Mouse (Mus musculus): ENCODE data around the gene Enkd1. TPM values are rescaled to one million over a fixed set of nuclear protein-coding genes. Genes with fewer than 3 reads are reported as not detected.

The Enkd1 gene
- polyA plus RNA-seq, 1 experiment from 2014 or later = 31.2 TPM

DNA sequence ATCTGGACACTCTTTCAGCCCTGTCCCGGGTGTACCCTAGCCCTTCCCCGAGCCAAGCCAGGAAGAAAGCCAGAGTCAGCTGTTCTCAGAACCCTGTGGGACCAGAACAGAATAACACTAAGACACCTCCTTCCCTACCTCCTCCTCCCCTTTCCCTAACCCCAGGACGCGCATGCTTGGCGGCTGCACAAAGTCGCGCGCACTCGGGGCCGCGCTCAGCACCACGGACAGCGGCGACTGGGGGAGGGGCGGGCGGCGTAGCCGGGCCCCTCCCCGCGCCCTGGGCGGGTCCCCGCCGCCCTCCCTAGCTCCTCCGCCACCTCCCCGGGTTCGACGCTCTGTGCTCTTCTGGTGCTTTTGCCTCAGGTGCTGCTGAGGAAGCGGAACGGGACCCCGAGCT, 14.4 kb downstream of the Enkd1 start:
- Histone ChIP-seq H3K4me1 (ENCODE audit: control insufficient read depth, insufficient read depth, low read length) (peaks cover 8% of the 10 kb centered on the region), H3K4me3 (ENCODE audit: low read depth, low read length) (peak overlapping the region; percentile 31), H3K27me3 (ENCODE audit: control insufficient read depth, insufficient read depth, low read length) (no peaks in the 10 kb centered on the region), H3K9me3 (replicated peaks; ENCODE audit: control insufficient read depth, low read length) (no peaks in the 10 kb centered on the region), H3K9ac (replicated peaks; ENCODE audit: low read length) (peak overlapping the region; percentile 44), H3K27ac (replicated peaks; ENCODE audit: low read depth, low read length) (no peak overlapping the region), H3K4me2 (ENCODE audit: low read depth, low read length) (peak overlapping the region; percentile 91), H3K36me3 (replicated peaks; ENCODE audit: control insufficient read depth, insufficient read depth, low read depth, low read length) (no peaks in the 10 kb centered on the region; the same call in none of the 2 replicates)
- 2% methylated on average over 30 of the region's 30 CpGs for WGBS
- ATAC-seq (replicated peaks; ENCODE audit: insufficient number of reproducible peaks, low FRiP score, low TSS enrichment, low read depth) (peak; percentile 27; the same call in 1 of the 2 replicates), DNase-seq (ENCODE audit: low spot score) (peak; percentile 72)

DNA sequence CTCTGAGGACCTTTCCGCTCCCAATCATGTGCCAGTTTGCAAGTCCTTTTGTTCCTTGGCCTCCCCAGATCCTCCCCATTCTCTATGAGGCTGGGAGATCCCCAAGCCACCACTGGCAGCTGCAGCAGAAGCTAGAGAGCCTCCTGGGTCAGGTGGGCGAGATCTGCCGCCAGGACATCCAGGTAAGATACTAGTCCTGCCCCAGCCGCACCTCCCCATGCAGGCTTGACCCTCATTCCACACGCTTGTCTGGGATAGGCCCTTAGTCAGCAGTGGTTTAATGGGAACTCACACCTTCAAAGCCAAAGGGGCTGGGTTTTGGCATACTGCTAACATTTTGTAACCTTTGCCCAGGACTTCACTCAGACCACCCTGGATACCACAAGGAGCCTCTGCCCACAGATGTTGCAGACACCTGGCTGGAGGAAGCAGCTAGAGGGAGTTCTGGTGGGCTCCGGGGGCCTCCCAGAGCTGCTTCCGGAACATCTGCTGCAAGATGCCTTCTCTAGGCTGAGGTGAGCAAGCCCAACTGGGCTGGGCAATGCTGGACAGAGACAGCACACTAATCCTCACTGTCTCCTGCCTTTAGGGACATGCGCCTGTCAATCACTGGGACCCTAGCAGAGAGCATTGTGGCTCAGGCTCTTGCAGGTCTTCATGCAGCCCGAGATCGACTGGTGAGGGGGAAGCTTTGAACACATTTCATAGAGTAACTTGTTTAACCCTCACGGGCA, 15.4 kb downstream of the Enkd1 start:
- no peaks in the 10 kb centered on the region for H3K9me3 ChIP-seq (replicated peaks; ENCODE audit: control insufficient read depth, low read length)
- WGBS = 89% methylated on average over 11 of the region's 11 CpGs
- no peaks in the 10 kb centered on the region for H3K27me3 ChIP-seq (ENCODE audit: control insufficient read depth, insufficient read depth, low read length)
- DNase-seq (ENCODE audit: low spot score) = no peak
- no peak overlapping the region for H3K27ac ChIP-seq (replicated peaks; ENCODE audit: low read depth, low read length)
- no peaks in the 10 kb centered on the region; the same call in none of the 2 replicates for H3K36me3 ChIP-seq (replicated peaks; ENCODE audit: control insufficient read depth, insufficient read depth, low read depth, low read length)
- ATAC-seq (replicated peaks; ENCODE audit: insufficient number of reproducible peaks, low FRiP score, low TSS enrichment, low read depth) = no peak
- H3K4me3 ChIP-seq (ENCODE audit: low read depth, low read length) = no peak overlapping the region
- no peak overlapping the region for H3K9ac ChIP-seq (replicated peaks; ENCODE audit: low read length)
- H3K4me1 ChIP-seq (ENCODE audit: control insufficient read depth, insufficient read depth, low read length) = peaks cover 8% of the 10 kb centered on the region
- no peak overlapping the region for H3K4me2 ChIP-seq (ENCODE audit: low read depth, low read length)

DNA sequence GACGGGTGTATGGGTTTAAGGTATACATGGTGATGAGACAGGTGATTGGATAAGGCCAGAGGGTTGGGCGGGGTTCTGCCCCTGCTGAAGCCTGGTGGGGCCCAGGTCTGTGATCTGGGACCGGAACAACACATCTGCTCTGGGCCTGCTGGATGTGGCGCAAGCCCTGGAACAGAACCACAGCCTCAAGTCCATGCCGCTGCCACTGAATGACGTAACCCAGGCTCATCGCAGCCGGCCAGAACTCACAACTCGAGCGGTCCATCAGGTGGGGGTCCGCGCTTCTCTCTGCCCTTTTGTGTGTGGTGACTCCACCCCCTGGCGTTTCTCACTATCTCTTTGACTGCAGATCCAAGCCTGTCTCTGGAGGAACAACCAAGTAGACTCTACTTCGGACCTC, 17.0 kb downstream of the Enkd1 start:
- no peak overlapping the region for H3K4me3 ChIP-seq (ENCODE audit: low read depth, low read length)
- no peak overlapping the region for H3K4me2 ChIP-seq (ENCODE audit: low read depth, low read length)
- no peaks in the 10 kb centered on the region; the same call in 1 of the 2 replicates for H3K36me3 ChIP-seq (replicated peaks; ENCODE audit: control insufficient read depth, insufficient read depth, low read depth, low read length)
- WGBS = 83% methylated on average over 14 of the region's 14 CpGs
- no peaks in the 10 kb centered on the region for H3K9me3 ChIP-seq (replicated peaks; ENCODE audit: control insufficient read depth, low read length)
- no peak for ATAC-seq (replicated peaks; ENCODE audit: insufficient number of reproducible peaks, low FRiP score, low TSS enrichment, low read depth)
- H3K27ac ChIP-seq (replicated peaks; ENCODE audit: low read depth, low read length) = no peak overlapping the region
- H3K9ac ChIP-seq (replicated peaks; ENCODE audit: low read length) = no peak overlapping the region
- DNase-seq (ENCODE audit: low spot score) = no peak
- H3K4me1 ChIP-seq (ENCODE audit: control insufficient read depth, insufficient read depth, low read length) = peaks cover 8% of the 10 kb centered on the region
- no peaks in the 10 kb centered on the region for H3K27me3 ChIP-seq (ENCODE audit: control insufficient read depth, insufficient read depth, low read length)

DNA sequence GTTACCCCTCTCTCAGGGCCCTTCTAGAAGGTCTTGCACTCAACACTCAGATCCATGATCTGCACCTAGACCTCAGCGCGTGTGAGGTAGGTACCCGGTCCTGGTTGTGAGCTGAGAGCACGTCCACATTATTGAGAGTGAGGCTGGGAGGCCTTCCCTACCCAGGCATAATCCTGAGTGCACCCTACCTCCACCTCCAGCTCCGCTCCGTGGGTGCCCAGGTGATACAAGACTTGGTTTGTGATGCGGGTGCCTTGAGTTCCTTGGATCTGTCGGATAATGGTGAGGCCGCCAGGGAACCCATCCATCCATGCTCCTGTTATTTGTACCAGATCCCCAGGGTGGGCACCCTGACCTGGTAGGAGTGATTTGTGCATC, 18.0 kb downstream of the Enkd1 start:
- H3K36me3 ChIP-seq (replicated peaks; ENCODE audit: control insufficient read depth, insufficient read depth, low read depth, low read length) = no peaks in the 10 kb centered on the region; the same call in 1 of the 2 replicates
- no peak overlapping the region for H3K4me3 ChIP-seq (ENCODE audit: low read depth, low read length)
- 93% methylated on average over 9 of the region's 9 CpGs for WGBS
- H3K4me2 ChIP-seq (ENCODE audit: low read depth, low read length) = no peak overlapping the region
- H3K4me1 ChIP-seq (ENCODE audit: control insufficient read depth, insufficient read depth, low read length) = peaks cover 8% of the 10 kb centered on the region
- H3K27ac ChIP-seq (replicated peaks; ENCODE audit: low read depth, low read length) = no peak overlapping the region
- no peaks in the 10 kb centered on the region for H3K9me3 ChIP-seq (replicated peaks; ENCODE audit: control insufficient read depth, low read length)
- H3K27me3 ChIP-seq (ENCODE audit: control insufficient read depth, insufficient read depth, low read length) = no peaks in the 10 kb centered on the region
- ATAC-seq (replicated peaks; ENCODE audit: insufficient number of reproducible peaks, low FRiP score, low TSS enrichment, low read depth) (no peak), DNase-seq (ENCODE audit: low spot score) (no peak)
- no peak overlapping the region for H3K9ac ChIP-seq (replicated peaks; ENCODE audit: low read length)

DNA sequence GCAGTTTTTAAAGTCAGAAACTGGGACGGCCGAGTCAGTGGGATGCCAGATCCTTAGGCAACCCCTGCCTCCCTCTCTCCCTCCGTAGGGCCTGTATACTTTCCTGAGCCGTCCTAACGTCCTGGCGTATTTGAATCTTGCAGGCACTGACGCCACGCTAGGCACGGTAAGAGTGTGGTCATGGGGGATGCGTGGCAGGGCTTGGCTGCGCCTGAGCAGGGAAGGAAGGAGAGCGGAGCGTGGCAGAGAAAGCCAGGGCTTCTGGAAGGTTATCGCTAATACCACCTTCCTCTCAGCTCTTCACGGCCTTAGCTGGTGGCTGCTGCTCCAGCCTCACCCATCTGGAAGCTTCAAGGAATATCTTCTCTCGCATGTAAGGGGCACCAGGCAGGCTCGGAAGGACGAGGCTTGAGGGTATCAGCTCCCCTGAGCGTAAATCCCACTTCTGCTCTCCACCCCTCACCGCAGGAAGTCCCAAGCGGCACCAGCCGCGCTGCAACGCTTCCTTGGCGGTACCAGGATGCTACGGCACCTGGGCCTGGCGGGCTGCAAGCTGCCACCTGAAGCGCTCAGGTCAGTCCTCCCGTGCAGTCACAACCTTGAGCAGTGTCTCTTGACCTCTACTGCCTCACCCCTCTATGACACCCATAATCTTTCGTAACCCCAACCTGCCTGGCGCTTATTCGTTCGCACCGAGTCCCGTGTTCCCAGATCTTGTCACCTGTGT, 18.6 kb downstream of the Enkd1 start:
- WGBS = 56% methylated on average over 35 of the region's 35 CpGs
- ATAC-seq (replicated peaks; ENCODE audit: insufficient number of reproducible peaks, low FRiP score, low TSS enrichment, low read depth) = no peak
- no peaks in the 10 kb centered on the region for H3K9me3 ChIP-seq (replicated peaks; ENCODE audit: control insufficient read depth, low read length)

DNA sequence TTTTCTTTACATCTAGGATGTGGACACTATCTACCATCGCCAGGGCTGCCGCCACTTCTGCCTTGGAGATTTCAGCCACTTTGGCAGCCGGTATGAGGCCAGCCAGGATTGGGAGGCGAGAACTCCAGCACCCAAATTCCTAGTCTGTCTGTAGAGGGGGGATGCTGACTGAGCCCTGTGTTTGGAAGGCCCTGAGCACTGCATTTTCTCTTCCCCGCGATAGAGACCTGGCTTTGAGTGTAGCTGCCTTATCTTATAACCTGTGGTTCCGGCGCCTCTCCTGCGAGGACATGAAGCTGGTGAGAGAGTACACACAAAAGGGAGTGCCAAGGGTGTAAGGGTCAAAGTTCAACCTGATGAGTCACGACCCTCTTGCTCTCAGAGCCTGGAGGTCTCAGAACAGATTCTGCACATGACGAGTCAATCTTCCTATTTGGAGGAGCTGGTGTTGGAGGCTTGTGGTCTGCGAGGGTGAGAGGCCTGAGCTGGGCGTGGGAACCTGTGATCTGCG, 19.7 kb downstream of the Enkd1 start:
- no peak for ATAC-seq (replicated peaks; ENCODE audit: insufficient number of reproducible peaks, low FRiP score, low TSS enrichment, low read depth)
- 69% methylated on average over 14 of the region's 14 CpGs for WGBS
- Histone ChIP-seq H3K4me2 (ENCODE audit: low read depth, low read length) (no peak overlapping the region), H3K4me3 (ENCODE audit: low read depth, low read length) (no peak overlapping the region), H3K36me3 (replicated peaks; ENCODE audit: control insufficient read depth, insufficient read depth, low read depth, low read length) (peaks cover 4% of the 10 kb centered on the region), H3K9me3 (replicated peaks; ENCODE audit: control insufficient read depth, low read length) (no peaks in the 10 kb centered on the region), H3K4me1 (ENCODE audit: control insufficient read depth, insufficient read depth, low read length) (no peaks in the 10 kb centered on the region; the same call in 1 of the 2 replicates), H3K9ac (replicated peaks; ENCODE audit: low read length) (no peak overlapping the region), H3K27ac (replicated peaks; ENCODE audit: low read depth, low read length) (no peak overlapping the region), H3K27me3 (ENCODE audit: control insufficient read depth, insufficient read depth, low read length) (no peaks in the 10 kb centered on the region)
- DNase-seq (ENCODE audit: low spot score) = no peak

More for the DNA sequence above, 18.6 kb downstream of the Enkd1 start:
- no peak for DNase-seq (ENCODE audit: low spot score)
- H3K27ac ChIP-seq (replicated peaks; ENCODE audit: low read depth, low read length) = no peak overlapping the region
- no peak overlapping the region for H3K4me2 ChIP-seq (ENCODE audit: low read depth, low read length)
- no peaks in the 10 kb centered on the region; the same call in 1 of the 2 replicates for H3K36me3 ChIP-seq (replicated peaks; ENCODE audit: control insufficient read depth, insufficient read depth, low read depth, low read length)
- no peak overlapping the region for H3K9ac ChIP-seq (replicated peaks; ENCODE audit: low read length)
- H3K4me1 ChIP-seq (ENCODE audit: control insufficient read depth, insufficient read depth, low read length) = peaks cover 8% of the 10 kb centered on the region
- H3K4me3 ChIP-seq (ENCODE audit: low read depth, low read length) = no peak overlapping the region
- no peaks in the 10 kb centered on the region for H3K27me3 ChIP-seq (ENCODE audit: control insufficient read depth, insufficient read depth, low read length)

DNA sequence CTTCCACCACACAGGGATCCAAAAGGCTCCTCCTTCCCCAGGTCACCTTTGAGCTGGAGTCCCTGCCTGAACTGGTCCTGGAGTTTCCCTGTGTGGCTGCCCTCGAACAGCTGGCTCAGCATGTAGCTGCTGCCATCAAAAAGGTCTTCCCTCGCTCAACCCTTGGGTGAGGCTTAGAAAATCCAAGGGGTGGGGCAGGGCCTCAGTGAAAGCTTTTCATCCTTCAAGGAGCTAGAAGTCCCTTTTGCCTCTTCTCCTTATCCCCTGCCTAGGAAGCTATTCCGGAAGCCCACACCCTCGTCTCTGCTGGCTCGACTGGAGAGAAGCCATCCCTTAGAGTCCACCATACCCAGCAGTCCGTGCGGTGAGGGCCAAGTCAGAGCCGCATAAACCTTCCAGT, 20.5 kb downstream of the Enkd1 start:
- Histone ChIP-seq H3K4me3 (ENCODE audit: low read depth, low read length) (no peak overlapping the region), H3K4me1 (ENCODE audit: control insufficient read depth, insufficient read depth, low read length) (no peaks in the 10 kb centered on the region; the same call in 1 of the 2 replicates), H3K9me3 (replicated peaks; ENCODE audit: control insufficient read depth, low read length) (no peaks in the 10 kb centered on the region), H3K27ac (replicated peaks; ENCODE audit: low read depth, low read length) (no peak overlapping the region), H3K4me2 (ENCODE audit: low read depth, low read length) (no peak overlapping the region), H3K27me3 (ENCODE audit: control insufficient read depth, insufficient read depth, low read length) (no peaks in the 10 kb centered on the region), H3K9ac (replicated peaks; ENCODE audit: low read length) (no peak overlapping the region), H3K36me3 (replicated peaks; ENCODE audit: control insufficient read depth, insufficient read depth, low read depth, low read length) (peaks cover 7% of the 10 kb centered on the region; the same call in 1 of the 2 replicates)
- ATAC-seq (replicated peaks; ENCODE audit: insufficient number of reproducible peaks, low FRiP score, low TSS enrichment, low read depth) = no peak
- DNase-seq (ENCODE audit: low spot score) = no peak
- 68% methylated on average over 8 of the region's 8 CpGs for WGBS

DNA sequence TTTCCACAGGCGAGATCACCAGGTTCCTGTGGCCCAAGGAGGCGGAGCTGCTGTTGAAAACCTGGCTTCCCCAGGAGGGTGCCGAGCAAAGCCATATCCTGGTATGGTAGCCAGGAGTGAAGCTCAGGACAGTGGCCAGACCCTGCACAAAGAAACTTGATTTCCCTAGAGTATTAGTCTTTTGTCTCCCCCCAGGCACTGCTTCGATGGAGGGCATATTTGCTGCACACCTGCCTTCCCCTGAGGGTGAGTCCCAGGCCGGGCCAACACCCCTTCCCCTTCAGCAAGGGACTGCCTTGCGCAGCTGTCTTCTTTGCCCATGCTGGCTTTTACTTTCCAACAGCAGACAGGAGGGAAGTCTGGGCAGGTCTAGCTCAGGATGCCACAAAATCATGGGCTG, 21.5 kb downstream of the Enkd1 start:
- H3K9ac ChIP-seq (replicated peaks; ENCODE audit: low read length) = no peak overlapping the region
- no peak overlapping the region for H3K27ac ChIP-seq (replicated peaks; ENCODE audit: low read depth, low read length)
- H3K27me3 ChIP-seq (ENCODE audit: control insufficient read depth, insufficient read depth, low read length) = no peaks in the 10 kb centered on the region
- no peak overlapping the region for H3K4me3 ChIP-seq (ENCODE audit: low read depth, low read length)
- peaks cover 7% of the 10 kb centered on the region; the same call in 1 of the 2 replicates for H3K36me3 ChIP-seq (replicated peaks; ENCODE audit: control insufficient read depth, insufficient read depth, low read depth, low read length)
- WGBS = 69% methylated on average over 6 of the region's 6 CpGs
- H3K4me2 ChIP-seq (ENCODE audit: low read depth, low read length) = no peak overlapping the region
- H3K9me3 ChIP-seq (replicated peaks; ENCODE audit: control insufficient read depth, low read length) = no peaks in the 10 kb centered on the region
- ATAC-seq (replicated peaks; ENCODE audit: insufficient number of reproducible peaks, low FRiP score, low TSS enrichment, low read depth) (no peak), DNase-seq (ENCODE audit: low spot score) (no peak)
- H3K4me1 ChIP-seq (ENCODE audit: control insufficient read depth, insufficient read depth, low read length) = no peaks in the 10 kb centered on the region; the same call in 1 of the 2 replicates
